Mouse (Mus musculus) spleen, adult 2 months (tissue): Measurements from ENCODE around the gene Foxs1.

Experiments used
- CTCF ChIP-seq: fragments of 200-500 bp; IDR thresholded peaks from 2 replicates; pipeline ENCODE4 v1.5.1; 2011; ENCODE audit warnings: mild to moderate bottlenecking, inconsistent platforms; ENCODE audit not compliant: insufficient read depth, insufficient read length, insufficient replicate concordance; ENCODE audit errors: extremely low read depth
- POLR2A ChIP-seq: fragments of 200-500 bp; IDR thresholded peaks from 2 replicates; pipeline ENCODE4 v1.6.1; 2011; ENCODE audit warnings: low read depth, low read length, inconsistent platforms

DNA sequence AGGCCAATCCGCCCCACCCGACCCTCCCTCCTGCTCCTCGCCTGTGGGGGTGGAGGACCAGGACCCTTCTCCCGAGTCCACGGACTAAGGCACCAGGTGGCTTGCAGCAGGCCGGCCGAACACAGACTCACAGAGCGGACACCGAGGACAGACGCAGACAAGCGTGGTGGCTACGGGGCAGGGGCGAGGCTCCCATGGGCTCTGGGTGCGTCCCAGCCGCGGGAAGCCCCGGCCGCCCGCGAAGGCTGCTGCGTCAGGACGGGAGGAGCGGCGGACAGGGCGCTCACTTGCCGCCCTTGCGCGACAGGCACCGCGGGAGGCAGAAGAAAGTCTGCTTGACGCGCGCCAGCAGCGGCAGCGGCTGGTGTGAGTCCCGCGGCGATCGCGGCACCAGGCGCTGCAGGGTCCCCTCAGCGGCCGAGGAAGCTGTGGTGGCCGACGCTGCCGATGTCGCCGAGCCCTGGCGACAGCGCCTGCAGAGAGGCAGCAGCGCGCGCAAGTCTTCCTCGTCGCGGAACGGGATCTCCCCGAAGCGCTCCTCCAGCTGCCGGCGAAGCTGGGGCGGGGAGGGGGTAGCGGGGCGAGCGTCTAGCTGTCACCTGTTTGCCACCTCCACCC is 10.0 kb upstream of the Foxs1 start:
- TF ChIP-seq CTCF (no peak), POLR2A (no peak)
